Mouse (Mus musculus) Patski (cell line): ENCODE measurements around the gene 1700013G24Rik. TPM values are rescaled to one million over a fixed set of nuclear protein-coding genes. Genes with fewer than 3 reads are reported as not detected.

Experiments used
- ATAC-seq: fragments of 100-300 bp; one replicate; pipeline ENCODE4 v1.8.0; 2021
- CTCF ChIA-PET: fragments of 350-600 bp; sonication (Branson Sonifier 250); formaldehyde crosslinking; loops from one replicate; lab custom pipeline; 2022; ENCODE audit warnings: inconsistent platforms; lab: Charles Lee
- POLR2A ChIA-PET: fragments of 350-600 bp; sonication (Branson Sonifier 250); formaldehyde crosslinking; loops from one replicate; lab custom pipeline; 2022; ENCODE audit warnings: antibody characterized with exemption, inconsistent platforms; lab: Charles Lee
- DNase-seq: peaks from one replicate; pipeline ENCODE4 v3.0.0-alpha.2; 2011; ENCODE audit warnings: low read depth, low spot score
- H3K27me3 ChIP-seq: fragments of 371-371 bp; one replicate; pipeline ENCODE4 v1.5.1; 2021
- CTCF ChIP-seq: fragments of 100-300 bp; IDR thresholded peaks from one replicate; pipeline ENCODE4 v1.5.1; 2021
- in situ Hi-C: fragments of 300-500 bp; cut with MboI; formaldehyde crosslinking; loops from 3 replicates; pipeline ENCODE4 v1.11.1; 2018; ENCODE audit warnings: low pct_unique_long_range_greater_than_20kb, mixed read lengths
- polyA plus RNA-seq: library from polyadenylated mRNA; unstranded; gene quantifications from one replicate; pipeline ENCODE4 v1.2.3, GENCODE M21; 2021

1700013G24Rik gene
- polyA plus RNA-seq, 1 experiment from 2014 or later, result not detected

DNA sequence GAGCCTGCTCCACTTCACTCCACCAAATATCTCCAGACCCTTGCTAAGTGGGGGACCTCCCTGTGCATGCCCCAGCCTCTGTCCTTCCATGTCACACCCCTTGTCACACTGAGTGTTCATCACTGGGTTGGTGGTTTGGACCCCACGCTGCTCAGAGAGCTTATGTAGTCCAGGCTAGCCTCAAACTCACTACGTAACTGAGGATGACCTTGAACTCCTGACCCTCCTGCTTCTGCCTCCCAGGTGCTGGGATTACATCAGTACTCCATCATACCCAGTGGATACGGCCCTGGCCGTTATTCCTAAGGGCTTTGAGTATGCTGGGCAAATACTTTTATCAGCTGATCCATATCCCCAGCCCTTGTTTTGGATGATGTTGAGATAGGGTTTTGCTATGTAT lies 40.1 kb downstream of the 1700013G24Rik start:
- TF ChIP-seq CTCF, result no peak
- H3K27me3 ChIP-seq, result no peaks in the 10 kb centered on the region
- POLR2A ChIA-PET, result interaction anchor here (2.0 kb wide), 1 partner anchor 24 kb away, joined by 4 read pairs; no protein-coding TSS in a partner anchor
- no peak for ATAC-seq
- in situ Hi-C loops, result no loop called here
- CTCF ChIA-PET, result no interaction called here
- no peak for DNase-seq

DNA sequence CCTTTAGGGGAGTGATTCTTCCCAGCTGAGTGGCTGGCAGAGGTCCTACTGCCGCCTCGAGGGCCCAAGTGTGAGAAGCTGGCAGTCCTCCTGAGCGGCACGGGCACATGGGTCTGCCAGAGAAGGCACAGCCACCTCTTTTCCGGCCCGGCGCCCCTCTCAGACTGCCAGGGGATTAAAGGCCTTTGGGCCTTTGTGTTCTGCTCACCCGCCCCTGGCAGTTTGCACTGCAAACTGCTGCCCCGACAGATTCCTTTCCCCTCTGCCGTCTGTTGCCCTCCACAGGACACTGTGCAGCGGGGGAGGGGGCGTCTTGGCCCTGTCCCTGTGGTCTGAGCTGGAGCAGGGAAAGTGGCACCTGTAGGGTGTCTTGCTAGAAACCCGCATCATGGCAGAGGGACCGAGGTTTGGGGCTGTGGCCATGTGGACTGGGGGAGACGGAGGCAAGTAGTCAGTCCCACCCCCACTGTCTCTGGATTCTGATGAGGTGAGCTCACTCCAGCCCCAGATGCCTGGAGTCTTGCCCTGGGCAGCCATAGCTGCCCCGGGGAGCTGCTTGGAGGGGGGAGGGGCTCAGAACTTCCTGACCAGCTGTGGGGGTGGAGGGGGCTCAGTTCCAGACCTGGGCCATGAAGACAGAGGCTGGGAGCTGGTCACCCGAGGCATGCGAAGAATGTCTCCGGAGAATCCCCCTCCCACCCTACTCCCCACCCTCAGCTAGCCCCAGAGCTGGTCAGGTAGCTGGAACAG lies 41.8 kb downstream of the 1700013G24Rik start:
- CTCF ChIA-PET, result interaction anchor here (0.7 kb wide), 1 partner anchor 10 kb away, joined by 3 read pairs; no protein-coding TSS in a partner anchor
- ATAC-seq, result peak; percentile 86
- no peak for TF ChIP-seq CTCF
- H3K27me3 ChIP-seq, result no peaks in the 10 kb centered on the region
- no peak for DNase-seq
- in situ Hi-C loops, result no loop called here
- POLR2A ChIA-PET, result interaction anchor here (2.0 kb wide), 1 partner anchor 25 kb away, joined by 4 read pairs; no protein-coding TSS in a partner anchor

DNA sequence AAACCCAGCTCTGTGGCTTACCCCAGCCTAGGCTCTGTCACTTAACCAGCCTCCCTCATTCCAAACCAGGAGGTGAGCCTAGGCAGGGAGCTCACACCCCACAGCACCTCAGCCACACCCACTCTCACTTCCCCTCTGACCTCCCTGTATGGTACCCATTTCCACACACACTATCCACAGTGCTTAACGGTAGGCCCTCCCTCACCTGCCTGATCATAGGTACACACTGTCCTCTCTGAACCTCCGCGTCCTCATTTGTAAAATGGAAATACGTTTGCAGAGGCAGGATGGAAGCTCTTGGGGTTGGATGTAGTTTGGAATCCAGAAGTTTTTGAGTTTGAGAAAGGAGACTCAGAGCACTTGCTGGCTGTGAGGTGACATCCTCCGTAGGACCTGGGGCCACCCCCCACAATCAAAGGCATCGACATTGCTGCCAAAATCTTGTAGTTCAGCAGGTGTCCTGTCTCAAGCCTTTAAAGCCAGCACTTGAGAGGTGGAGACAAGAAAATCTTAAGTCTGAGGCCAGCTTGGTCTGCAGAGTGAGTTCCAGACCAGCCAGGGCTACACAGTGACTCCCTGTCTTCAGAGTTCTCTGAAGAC lies 42.5 kb downstream of the 1700013G24Rik start:
- no peaks in the 10 kb centered on the region for H3K27me3 ChIP-seq
- DNase-seq, result no peak
- in situ Hi-C loops, result no loop called here
- ChIA-PET CTCF (interaction anchor here (0.7 kb wide), 1 partner anchor 10 kb away, joined by 3 read pairs; no protein-coding TSS in a partner anchor), POLR2A (interaction anchor here (0.7 kb wide), 1 partner anchor 128 kb away, joined by 3 read pairs; no protein-coding TSS in a partner anchor)
- TF ChIP-seq CTCF, result no peak
- ATAC-seq, result no peak

DNA sequence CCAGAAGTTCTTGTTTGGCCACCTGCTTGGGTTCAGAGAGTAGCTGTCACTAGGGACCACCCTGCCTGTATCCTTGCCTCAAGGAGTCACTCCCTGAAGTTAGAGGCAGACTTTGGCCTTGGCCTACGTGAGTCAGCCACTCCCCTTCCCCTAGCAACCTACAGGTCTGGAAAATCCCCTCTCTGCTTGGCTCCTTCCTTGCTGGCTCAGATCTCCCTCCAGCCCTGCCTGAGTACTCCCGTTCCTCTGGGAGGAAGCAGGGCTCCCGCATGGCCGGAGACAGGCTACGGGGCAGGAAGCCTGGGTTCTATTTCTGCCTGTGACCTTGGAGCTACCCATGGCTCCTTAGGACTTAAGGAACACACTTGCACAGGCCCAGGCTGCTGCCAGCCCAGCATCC lies 44.3 kb downstream of the 1700013G24Rik start:
- no peaks in the 10 kb centered on the region for H3K27me3 ChIP-seq
- in situ Hi-C loops, result no loop called here
- CTCF ChIA-PET, result no interaction called here
- ATAC-seq (no peak), DNase-seq (no peak)
- POLR2A ChIA-PET, result interaction anchor here (1.1 kb wide), 1 partner anchor 9 kb away, joined by 5 read pairs; no protein-coding TSS in a partner anchor
- TF ChIP-seq CTCF, result no peak

DNA sequence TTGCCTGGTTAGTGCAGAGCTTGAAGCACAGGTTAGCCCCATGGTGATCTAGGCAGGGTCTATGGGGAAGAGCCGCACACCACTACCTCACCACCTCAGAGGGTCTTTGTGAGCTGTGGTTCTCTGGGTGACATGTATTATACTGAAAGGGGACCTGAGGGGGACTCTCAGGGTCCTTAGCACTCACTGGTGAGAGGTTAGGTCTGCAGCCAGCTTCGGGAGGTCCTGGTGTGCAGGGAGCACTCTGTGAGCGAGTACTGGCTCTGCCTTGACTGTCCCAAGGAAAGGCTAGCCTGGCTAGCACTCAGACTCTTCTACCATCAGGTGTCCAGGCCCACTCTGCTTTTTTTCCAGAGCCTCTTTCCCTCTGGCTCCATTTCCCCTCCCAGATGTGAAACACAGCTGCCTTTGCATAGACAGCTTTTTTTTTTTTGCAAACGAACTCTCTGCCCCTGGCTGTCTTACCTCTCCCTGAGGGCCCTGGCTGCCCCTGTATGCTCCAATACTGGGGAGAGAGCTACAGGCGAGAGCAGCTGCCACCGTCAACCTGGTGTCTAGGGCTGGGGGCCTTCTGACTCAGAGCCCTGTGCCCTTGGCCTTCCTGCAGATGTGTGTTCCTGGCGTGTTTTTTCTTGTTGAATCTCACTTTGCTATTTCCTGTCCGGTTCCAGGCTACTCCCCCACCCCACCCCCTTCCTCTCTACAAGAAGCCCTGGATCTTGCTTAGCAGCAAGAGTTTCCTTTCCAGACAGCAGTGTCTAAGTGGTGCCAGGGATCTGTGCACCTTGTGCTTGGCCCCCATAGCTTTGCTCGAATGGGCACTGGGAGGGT lies 45.0 kb downstream of the 1700013G24Rik start:
- no peak for ATAC-seq
- CTCF ChIA-PET, result no interaction called here
- POLR2A ChIA-PET, result interaction anchor here (1.1 kb wide), 1 partner anchor 10 kb away, joined by 5 read pairs; no protein-coding TSS in a partner anchor
- TF ChIP-seq CTCF, result no peak
- no peaks in the 10 kb centered on the region for H3K27me3 ChIP-seq
- no peak for DNase-seq
- in situ Hi-C loops, result no loop called here

DNA sequence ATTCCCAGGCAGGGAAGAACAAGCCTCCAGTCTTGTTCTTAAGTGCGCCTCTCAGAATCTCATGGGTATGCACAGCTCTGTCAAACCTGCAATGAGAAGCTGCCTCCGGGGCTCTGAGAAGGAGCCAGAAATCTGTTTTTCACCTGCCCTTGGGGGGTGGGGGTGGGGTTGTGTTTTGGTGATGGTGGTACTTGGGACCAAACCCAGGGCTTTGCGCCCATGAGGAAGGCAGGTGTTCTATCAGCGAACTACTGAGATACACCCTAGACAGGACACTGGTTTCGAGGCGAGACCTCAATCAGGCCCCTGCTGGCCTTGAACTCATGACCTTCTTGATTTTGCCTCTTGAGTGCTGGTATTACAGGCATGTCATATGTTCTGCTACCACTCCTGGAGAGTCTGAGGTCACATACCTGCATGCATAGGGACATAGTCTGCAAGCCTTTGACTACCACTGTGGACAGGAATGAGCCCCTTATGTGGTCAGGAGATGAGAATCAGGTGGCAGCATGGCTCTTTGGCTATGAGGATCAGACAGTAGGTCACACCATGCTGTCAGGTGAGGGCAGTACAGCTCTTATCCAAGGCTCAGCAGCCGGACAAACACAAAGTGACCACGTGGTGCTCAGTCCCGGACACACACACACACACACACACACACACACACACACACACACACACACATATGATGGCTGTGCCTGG lies 45.9 kb downstream of the 1700013G24Rik start:
- ATAC-seq (no peak), DNase-seq (no peak)
- TF ChIP-seq CTCF, result no peak
- CTCF ChIA-PET, result no interaction called here
- H3K27me3 ChIP-seq, result no peaks in the 10 kb centered on the region
- POLR2A ChIA-PET, result no interaction called here
- in situ Hi-C loops, result no loop called here

DNA sequence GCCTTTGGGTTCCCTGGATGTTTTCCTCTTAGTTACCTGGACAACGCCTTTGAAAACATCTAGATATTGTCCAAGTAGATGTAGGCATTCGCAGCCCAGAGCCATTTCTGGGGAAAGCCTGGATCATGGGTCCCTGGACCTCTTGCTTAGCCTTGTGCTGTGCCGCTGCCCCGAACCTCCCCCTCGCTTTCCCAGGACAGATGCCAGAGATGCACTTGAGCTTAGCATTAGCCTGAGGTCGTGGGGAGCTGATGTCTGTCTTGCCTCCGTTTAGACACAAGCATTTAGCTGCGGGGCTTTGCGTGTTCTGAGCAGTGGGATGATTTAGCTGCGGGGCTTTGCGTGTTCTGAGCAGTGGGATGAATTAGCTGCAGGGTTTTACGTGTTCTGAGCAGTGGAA lies 47.1 kb downstream of the 1700013G24Rik start:
- ChIA-PET POLR2A (no interaction called here), CTCF (no interaction called here)
- no peaks in the 10 kb centered on the region for H3K27me3 ChIP-seq
- in situ Hi-C loops, result no loop called here
- ATAC-seq (peak; percentile 64), DNase-seq (no peak)
- TF ChIP-seq CTCF, result no peak

DNA sequence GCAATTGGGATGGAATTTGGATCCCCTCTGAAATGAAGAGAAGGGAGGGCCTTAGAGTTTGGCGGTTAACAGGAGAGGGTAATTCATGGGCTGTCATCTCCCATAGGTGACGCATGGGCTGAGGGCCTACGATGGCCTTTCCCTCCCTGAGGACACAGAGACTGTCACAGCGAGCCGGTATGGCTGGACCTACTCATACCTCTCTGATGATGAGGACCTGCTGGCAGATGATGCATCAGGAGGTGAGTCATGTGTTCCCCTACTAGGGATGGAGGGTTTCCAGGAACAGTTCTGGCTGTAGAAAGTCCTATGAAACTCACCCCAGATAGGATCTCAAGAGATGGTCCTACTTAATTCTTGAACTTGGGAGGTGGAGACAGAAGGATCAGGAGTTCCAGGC lies 47.9 kb downstream of the 1700013G24Rik start:
- H3K27me3 ChIP-seq, result no peaks in the 10 kb centered on the region
- in situ Hi-C loops, result no loop called here
- ChIA-PET POLR2A (no interaction called here), CTCF (no interaction called here)
- DNase-seq, result no peak
- peak; percentile 68 for ATAC-seq
- no peak for TF ChIP-seq CTCF

DNA sequence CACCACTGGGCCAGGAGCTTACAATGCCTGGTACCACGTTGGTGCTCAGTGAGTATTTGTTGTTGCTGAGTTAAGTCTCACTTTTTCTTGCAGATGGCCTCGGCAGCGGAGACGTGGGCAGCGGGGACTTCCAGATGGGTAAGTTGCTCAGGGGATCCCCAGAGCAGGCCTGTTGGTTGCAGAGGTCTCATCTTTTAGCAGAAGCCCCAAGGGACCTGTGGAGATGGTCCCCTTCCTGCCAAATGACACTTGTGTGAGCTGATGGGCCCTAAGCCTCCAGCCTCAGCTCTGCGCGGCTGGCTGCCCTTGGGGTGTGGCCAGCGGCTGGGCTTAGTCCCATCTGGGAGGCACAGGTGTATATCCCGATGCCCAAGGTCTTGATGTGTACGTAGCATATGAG lies 49.1 kb downstream of the 1700013G24Rik start:
- ChIA-PET POLR2A (no interaction called here), CTCF (interaction anchor here (1.2 kb wide), 1 partner anchor 59 kb away, joined by 5 read pairs; no protein-coding TSS in a partner anchor)
- in situ Hi-C loops, result no loop called here

DNA sequence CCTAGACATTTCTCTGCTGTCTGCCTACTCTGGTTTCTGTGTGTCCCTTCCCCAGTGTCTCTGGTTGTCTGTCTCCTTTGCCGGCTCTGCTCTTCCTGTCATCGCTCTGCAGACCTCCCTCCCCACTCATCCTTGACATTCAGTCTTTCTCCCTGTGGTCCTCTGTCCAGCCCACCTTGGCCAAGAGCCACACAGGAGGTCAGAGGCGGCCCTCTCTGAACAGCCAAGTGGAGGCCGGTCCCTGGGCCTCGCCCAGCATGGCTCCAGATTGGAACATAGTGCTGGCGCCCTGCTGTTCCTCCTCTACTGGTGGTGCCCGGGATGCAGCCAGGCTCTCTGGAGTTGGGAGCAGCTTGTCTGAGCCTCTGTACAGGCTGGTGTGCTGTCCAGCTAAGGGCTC lies 49.7 kb downstream of the 1700013G24Rik start:
- DNase-seq (no peak), ATAC-seq (no peak)
- no peak for TF ChIP-seq CTCF
- ChIA-PET CTCF (interaction anchor here (1.2 kb wide), 1 partner anchor 59 kb away, joined by 5 read pairs; no protein-coding TSS in a partner anchor), POLR2A (no interaction called here)
- no peaks in the 10 kb centered on the region for H3K27me3 ChIP-seq
- in situ Hi-C loops, result no loop called here

More for the DNA sequence above, 49.1 kb downstream of the 1700013G24Rik start:
- no peak for ATAC-seq
- no peak for TF ChIP-seq CTCF
- H3K27me3 ChIP-seq, result no peaks in the 10 kb centered on the region
- no peak for DNase-seq
